In the genomic region with DNA sequence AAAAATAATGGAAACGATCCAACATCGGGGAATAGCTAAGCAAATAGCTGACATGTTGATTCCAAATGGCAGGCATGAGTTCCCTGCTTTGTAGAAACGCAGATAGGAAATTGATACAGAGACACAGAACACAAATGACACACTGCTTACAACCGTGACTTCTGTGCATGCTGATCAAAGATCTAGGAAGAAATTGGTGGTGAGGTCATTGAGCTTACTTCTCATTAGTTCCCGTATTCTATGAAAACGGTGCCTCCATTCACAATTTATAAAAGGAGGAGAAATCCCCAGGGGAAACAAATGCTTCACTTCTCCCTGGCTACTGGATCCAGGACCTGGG, we compare ENCODE assay signal across 8 mouse cellular contexts. TPM values are rescaled to one million over a fixed set of nuclear protein-coding genes. Genes with fewer than 3 reads are reported as not detected.
DNase-seq lines count a peak whose midpoint lies in the region; ATAC-seq and TF ChIP-seq lines count a peak whose summit lies in the region.
"Had no signal": no experiment of that assay in that cellular context is flagged by ENCODE, and none has a peak within 500 bp of the region (broad histone marks: within the 10 kb centered on the region; RNA-seq: fewer than 3 reads in every experiment).

No protein-coding gene starts in this region.

- no peaks in the 10 kb centered on the region for H3K9me3 ChIP-seq in limb, embryonic 13.5 days
- no peaks in the 10 kb centered on the region for H3K9me3 ChIP-seq in limb, embryonic 10.5 days (replicated peaks)
- H3K9me3 ChIP-seq in embryonic facial prominence, embryonic 15.5 days (replicated peaks) = no peaks in the 10 kb centered on the region
- H3K9me3 ChIP-seq in hindbrain, embryonic 12.5 days (replicated peaks) = no peaks in the 10 kb centered on the region
- no peaks in the 10 kb centered on the region for H3K9me3 ChIP-seq in neural tube, embryonic 13.5 days

- H3K4me2 ChIP-seq in limb, embryonic 13.5 days (replicated peaks) = peak overlapping the region; percentile 31
- H3K4me2 ChIP-seq in embryonic facial prominence, embryonic 15.5 days (replicated peaks) = peak overlapping the region; percentile 17
- peak overlapping the region; percentile 41 for H3K4me2 ChIP-seq in hindbrain, embryonic 12.5 days (replicated peaks)
- peak overlapping the region; percentile 34 for H3K4me2 ChIP-seq in neural tube, embryonic 13.5 days

- no peaks in the 10 kb centered on the region for H3K36me3 ChIP-seq in limb, embryonic 13.5 days
- H3K36me3 ChIP-seq in limb, embryonic 10.5 days = no peaks in the 10 kb centered on the region
- no peaks in the 10 kb centered on the region for H3K36me3 ChIP-seq in embryonic facial prominence, embryonic 15.5 days
- H3K36me3 ChIP-seq in hindbrain, embryonic 12.5 days = no peaks in the 10 kb centered on the region
- no peaks in the 10 kb centered on the region for H3K36me3 ChIP-seq in neural tube, embryonic 13.5 days
- H3K36me3 ChIP-seq in kidney, adult 2 months (ENCODE audit: control insufficient read depth, insufficient read depth, low read length) = no peaks in the 10 kb centered on the region

- H3K27ac ChIP-seq in limb, embryonic 13.5 days = no peak overlapping the region; the same call in 1 of the 2 replicates
- H3K27ac ChIP-seq in limb, embryonic 10.5 days = no peak overlapping the region
- no peak overlapping the region for H3K27ac ChIP-seq in embryonic facial prominence, embryonic 15.5 days (replicated peaks)
- peak overlapping the region; percentile 85 for H3K27ac ChIP-seq in hindbrain, embryonic 12.5 days
- H3K27ac ChIP-seq in neural tube, embryonic 13.5 days (replicated peaks) = peak overlapping the region; percentile 81
- H3K27ac ChIP-seq in kidney, adult 2 months (ENCODE audit: insufficient read depth, low read depth, low read length) = no peak overlapping the region

- WGBS in limb, embryonic 13.5 days = 52% methylated on average over 6 of the region's 6 CpGs
- 69% methylated on average over 6 of the region's 6 CpGs for WGBS in limb, embryonic 10.5 days
- 23% methylated on average over 6 of the region's 6 CpGs for WGBS in embryonic facial prominence, embryonic 15.5 days
- 28% methylated on average over 6 of the region's 6 CpGs for WGBS in hindbrain, embryonic 12.5 days
- 26% methylated on average over 6 of the region's 6 CpGs for WGBS in neural tube, embryonic 13.5 days
- 55% methylated on average over 6 of the region's 6 CpGs for WGBS in kidney, adult 2 months

- no peak for TF ChIP-seq POLR2A in kidney, adult 2 months (IDR thresholded peaks at IDR 0.05; ENCODE audit: low read depth, low read length)

- no peak overlapping the region for H3K9ac ChIP-seq in limb, embryonic 13.5 days
- no peak overlapping the region for H3K9ac ChIP-seq in embryonic facial prominence, embryonic 15.5 days
- no peak overlapping the region for H3K9ac ChIP-seq in hindbrain, embryonic 12.5 days
- H3K9ac ChIP-seq in neural tube, embryonic 13.5 days = peak overlapping the region; percentile 54

- peaks cover 53% of the 10 kb centered on the region for H3K27me3 ChIP-seq in limb, embryonic 13.5 days
- H3K27me3 ChIP-seq in limb, embryonic 10.5 days (ENCODE audit: low read depth, poor library complexity, severe bottlenecking) = peaks cover 93% of the 10 kb centered on the region
- peaks cover 30% of the 10 kb centered on the region for H3K27me3 ChIP-seq in embryonic facial prominence, embryonic 15.5 days
- peaks cover 39% of the 10 kb centered on the region for H3K27me3 ChIP-seq in hindbrain, embryonic 12.5 days
- peaks cover 72% of the 10 kb centered on the region for H3K27me3 ChIP-seq in neural tube, embryonic 13.5 days
- no peaks in the 10 kb centered on the region for H3K27me3 ChIP-seq in kidney, adult 2 months (replicated peaks; ENCODE audit: control insufficient read depth, insufficient read depth, low read length)

- H3K4me3 ChIP-seq in limb, embryonic 13.5 days = 0 out of 2 replicates have a peak overlapping the region, but pooled peaks have one; percentile 10
- no peak overlapping the region for H3K4me3 ChIP-seq in limb, embryonic 10.5 days
- 0 out of 2 replicates have a peak overlapping the region, but pooled peaks have one; percentile 2 for H3K4me3 ChIP-seq in embryonic facial prominence, embryonic 15.5 days (replicated peaks)
- H3K4me3 ChIP-seq in hindbrain, embryonic 12.5 days = no peak overlapping the region
- no peak overlapping the region for H3K4me3 ChIP-seq in neural tube, embryonic 13.5 days
- no peak overlapping the region for H3K4me3 ChIP-seq in kidney, adult 2 months (ENCODE audit: insufficient read depth, low read depth, low read length)

- H3K4me1 ChIP-seq in limb, embryonic 13.5 days = peaks cover 28% of the 10 kb centered on the region
- peaks cover 27% of the 10 kb centered on the region for H3K4me1 ChIP-seq in limb, embryonic 10.5 days
- H3K4me1 ChIP-seq in embryonic facial prominence, embryonic 15.5 days = peaks cover 30% of the 10 kb centered on the region
- H3K4me1 ChIP-seq in hindbrain, embryonic 12.5 days = peaks cover 72% of the 10 kb centered on the region
- H3K4me1 ChIP-seq in neural tube, embryonic 13.5 days (replicated peaks) = peaks cover 75% of the 10 kb centered on the region
- peaks cover 19% of the 10 kb centered on the region for H3K4me1 ChIP-seq in kidney, adult 2 months (ENCODE audit: control insufficient read depth, insufficient read depth, low read length)

- TF ChIP-seq CTCF in kidney, adult 2 months (conservative IDR thresholded peaks at IDR 0.05; ENCODE audit: insufficient read depth, insufficient read length, low read depth, low read length) = no peak

- no peak for ATAC-seq in limb, embryonic 13.5 days (ENCODE audit: low FRiP score, low read depth)
- ATAC-seq in embryonic facial prominence, embryonic 15.5 days (ENCODE audit: insufficient number of reproducible peaks, low FRiP score, low TSS enrichment, low read depth) = no peak
- no peak for ATAC-seq in hindbrain, embryonic 12.5 days (ENCODE audit: low FRiP score)
- no peak for ATAC-seq in neural tube, embryonic 13.5 days (ENCODE audit: low read depth)

- no peak for DNase-seq in limb, embryonic 10.5 days (ENCODE audit: low spot score)
- DNase-seq in gastrocnemius, adult 8-10 months (ENCODE audit: low spot score in 2 of 2) = no peak
- DNase-seq in kidney, adult 2 months = no peak
- DNase-seq: cerebellum, adult 9-11 months had no signal

RNA-seq across cellular contexts. Expression of a gene that starts 2.6 kb away (rescaled TPM):
- polyA plus RNA-seq in limb, embryonic 13.5 days (2015; fragmentation: Nextera tagmentation; extraction: Ambion mirVana) = 0.66 and 1.4 TPM in 2 replicates
- polyA plus RNA-seq in limb, embryonic 10.5 days (2016; fragmentation: Nextera tagmentation; extraction: Ambion mirVana) = 0.34 and 0.48 TPM in 2 replicates
- 0.45 and 1.0 TPM in 2 replicates for polyA plus RNA-seq in embryonic facial prominence, embryonic 15.5 days (2015; fragmentation: Nextera tagmentation; extraction: Ambion mirVana)
- polyA plus RNA-seq in hindbrain, embryonic 12.5 days (2016; fragmentation: Nextera tagmentation; extraction: Ambion mirVana) = 5.0 and 7.1 TPM in 2 replicates
- polyA plus RNA-seq in neural tube, embryonic 13.5 days (2015; fragmentation: Nextera tagmentation; extraction: Ambion mirVana) = 4.1 and 6.1 TPM in 2 replicates
- not detected for total RNA-seq in gastrocnemius, adult 8-10 months (2022)
- polyA plus RNA-seq in kidney, adult 2 months (2012; rRNA removed) = 239 and 257 TPM in 2 replicates

RNA-seq across cellular contexts. Expression of a gene that starts 34.1 kb away (rescaled TPM):
- 0.18 and 0.60 TPM in 2 replicates for polyA plus RNA-seq in limb, embryonic 13.5 days (2015; fragmentation: Nextera tagmentation; extraction: Ambion mirVana)
- 0.11 and 0.14 TPM in 2 replicates for polyA plus RNA-seq in limb, embryonic 10.5 days (2016; fragmentation: Nextera tagmentation; extraction: Ambion mirVana)
- 0.60 and 1.3 TPM in 2 replicates for polyA plus RNA-seq in embryonic facial prominence, embryonic 15.5 days (2015; fragmentation: Nextera tagmentation; extraction: Ambion mirVana)
- polyA plus RNA-seq in hindbrain, embryonic 12.5 days (2016; fragmentation: Nextera tagmentation; extraction: Ambion mirVana) = 47.3 and 48.7 TPM in 2 replicates
- 95.2 and 104 TPM in 2 replicates for polyA plus RNA-seq in neural tube, embryonic 13.5 days (2015; fragmentation: Nextera tagmentation; extraction: Ambion mirVana)
- under 1 TPM in 3 of 4 experiments, not detected in 1; 0.21 to 0.29 (median 0.24) TPM for total RNA-seq in gastrocnemius, adult 8-10 months (2022)
- 0.12 and 0.27 TPM in 2 replicates for polyA plus RNA-seq in kidney, adult 2 months (2012; rRNA removed)

Comparison
In these comparisons a context has a peak if more than half of its experiments do, and no peak if none do; other contexts are left out.
1. H3K4me3 ChIP-seq: peak in limb, embryonic 13.5 days (single experiment) and embryonic facial prominence, embryonic 15.5 days (single experiment); none in limb, embryonic 10.5 days (single experiment), hindbrain, embryonic 12.5 days (single experiment), neural tube, embryonic 13.5 days (single experiment) and kidney, adult 2 months (single experiment).
2. H3K27ac ChIP-seq: peak in hindbrain, embryonic 12.5 days (single experiment) and neural tube, embryonic 13.5 days (single experiment); none in limb, embryonic 13.5 days (single experiment), limb, embryonic 10.5 days (single experiment), embryonic facial prominence, embryonic 15.5 days (single experiment) and kidney, adult 2 months (single experiment).
3. RNA of a gene that starts 2.6 kb away (polyA plus RNA-seq): 239 to 257 TPM in kidney, adult 2 months; 4.1 to 6.1 TPM in neural tube, embryonic 13.5 days, 5.0 to 7.1 TPM in hindbrain, embryonic 12.5 days, 0.45 to 1.0 TPM in embryonic facial prominence, embryonic 15.5 days, 0.66 to 1.4 TPM in limb, embryonic 13.5 days and 0.34 to 0.48 TPM in limb, embryonic 10.5 days; every median in the first group is over 10 times any median in the second.
4. RNA of a gene that starts 34.1 kb away (polyA plus RNA-seq): 95.2 to 104 TPM in neural tube, embryonic 13.5 days and 47.3 to 48.7 TPM in hindbrain, embryonic 12.5 days; 0.60 to 1.3 TPM in embryonic facial prominence, embryonic 15.5 days, 0.12 to 0.27 TPM in kidney, adult 2 months, 0.18 to 0.60 TPM in limb, embryonic 13.5 days and 0.11 to 0.14 TPM in limb, embryonic 10.5 days; every median in the first group is over 10 times any median in the second.
5. Peak in every context shown above with its lines, with median percentiles within 50 percentile points of each other: H3K4me2 ChIP-seq.